Mouse (Mus musculus): ENCODE measurements around the gene Ntm.

GRCm38 (mm10) chr9:29124455-29124854, 838.5 kb downstream of the Ntm start:
- TF ChIP-seq CTCF (IDR thresholded peaks at IDR 0.05; ENCODE audit: control insufficient read depth, insufficient read depth, insufficient read length) (no peak), USF1 (IDR thresholded peaks at IDR 0.05; ENCODE audit: low read depth) (no peak), MYOG (IDR thresholded peaks at IDR 0.05; ENCODE audit: control insufficient read depth, extremely low read depth, insufficient read length) (no peak), CEBPB (IDR thresholded peaks at IDR 0.05; ENCODE audit: low read depth) (no peak), MAX (IDR thresholded peaks at IDR 0.05) (no peak), FOSL1 (IDR thresholded peaks at IDR 0.05; ENCODE audit: insufficient read depth, low read length, poor library complexity, severe bottlenecking) (no peak), MYOD1 (IDR thresholded peaks at IDR 0.05; ENCODE audit: control insufficient read depth, insufficient read length, low read depth) (no peak)

Data from C2C12 (cell line).